Mouse (Mus musculus) retina, postnatal 1 day (tissue): ENCODE data around the gene Ddx5.
"Not testable (repeated sequence)": the region's sequence is repeated elsewhere in the genome, so short reads cannot be mapped to it uniquely, and the experiment has no call there.

Experiments used
- DNase-seq: peaks from one replicate; pipeline ENCODE4 v3.0.0-alpha.2; 2012

Gene Ddx5

DNA sequence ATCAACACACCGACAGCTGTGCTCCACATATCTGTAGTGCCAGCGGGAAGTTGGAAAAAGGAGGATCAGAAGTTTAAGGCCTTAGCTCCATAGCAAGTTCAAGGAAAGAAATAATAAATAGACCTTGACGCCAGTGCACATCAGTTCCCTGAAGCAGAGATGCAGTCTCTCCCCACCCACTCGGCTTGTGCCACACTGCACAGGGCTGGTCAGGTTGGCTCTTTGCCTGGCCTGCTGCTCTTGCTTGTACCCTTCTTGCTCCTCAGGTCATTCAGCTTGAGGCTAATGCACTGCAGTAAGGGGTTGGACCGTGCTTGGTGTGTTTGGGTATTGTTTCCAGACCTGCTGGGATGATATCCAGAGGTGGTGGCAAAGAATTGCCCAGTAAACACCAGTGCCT is 28.5 kb downstream of the Ddx5 start:
- no peak for DNase-seq

DNA sequence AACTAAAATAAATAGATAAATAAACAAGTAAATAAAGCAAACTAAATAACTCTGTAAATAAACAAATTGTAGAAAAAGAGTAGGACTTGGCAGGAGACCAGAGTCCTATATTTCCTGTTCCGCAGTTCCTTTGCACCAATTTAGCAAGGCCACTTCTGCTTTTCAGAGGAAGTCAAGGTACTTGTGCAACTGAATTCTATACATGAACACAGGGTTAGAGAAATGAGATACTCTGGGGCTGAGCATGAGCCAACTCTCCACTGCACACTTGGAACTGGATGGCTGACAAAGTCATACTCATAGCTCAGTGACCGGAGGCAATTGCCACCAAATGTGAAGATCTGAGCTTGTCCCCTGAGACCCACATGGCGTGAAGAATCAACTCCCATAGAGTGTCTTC is 30.0 kb downstream of the Ddx5 start:
- no peak for DNase-seq

- peak; percentile 39 for DNase-seq
Observed at GRCm38 (mm10) chr11:106755583-106755982, 33.4 kb downstream of the Ddx5 start.

DNA sequence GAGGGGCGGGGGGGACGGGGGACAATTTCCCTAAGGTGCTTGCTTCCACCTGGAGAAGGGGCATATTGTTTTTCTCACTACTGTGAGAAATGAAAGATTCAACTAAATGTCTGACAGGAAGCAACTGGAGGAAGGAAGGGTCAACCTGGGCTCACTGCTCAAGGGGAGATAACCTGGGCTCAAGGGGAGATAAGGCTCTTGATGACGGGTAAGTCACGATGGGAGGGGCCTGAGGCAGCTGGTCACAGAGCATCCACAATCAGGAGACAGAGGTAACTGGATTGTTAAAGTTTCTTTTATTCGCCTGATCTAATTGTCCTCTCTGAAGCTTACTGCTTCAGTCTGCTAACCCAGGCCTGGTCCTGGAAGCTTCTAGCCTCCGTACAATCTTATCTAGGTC is 35.7 kb downstream of the Ddx5 start:
- no peak for DNase-seq

DNA sequence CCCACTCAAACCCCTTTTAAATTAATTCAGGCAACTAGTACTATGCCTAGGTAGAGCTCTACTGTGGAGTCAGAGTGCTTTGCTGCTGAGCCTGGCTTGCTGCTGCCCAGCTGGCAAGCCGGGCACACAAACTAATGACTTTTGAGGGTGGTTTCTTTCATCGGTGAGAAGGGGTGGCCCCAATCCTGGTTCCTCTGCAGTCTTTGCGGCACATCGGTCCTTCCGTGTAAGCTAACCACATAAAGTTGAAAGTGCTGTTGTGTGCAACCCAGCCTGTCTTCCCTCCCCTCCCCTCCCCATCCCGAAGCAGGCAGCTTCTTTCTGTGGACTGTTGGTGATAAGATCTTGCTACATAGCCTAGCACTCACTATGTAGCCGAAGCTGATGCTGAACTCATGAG is 36.9 kb downstream of the Ddx5 start:
- no peak for DNase-seq

DNA sequence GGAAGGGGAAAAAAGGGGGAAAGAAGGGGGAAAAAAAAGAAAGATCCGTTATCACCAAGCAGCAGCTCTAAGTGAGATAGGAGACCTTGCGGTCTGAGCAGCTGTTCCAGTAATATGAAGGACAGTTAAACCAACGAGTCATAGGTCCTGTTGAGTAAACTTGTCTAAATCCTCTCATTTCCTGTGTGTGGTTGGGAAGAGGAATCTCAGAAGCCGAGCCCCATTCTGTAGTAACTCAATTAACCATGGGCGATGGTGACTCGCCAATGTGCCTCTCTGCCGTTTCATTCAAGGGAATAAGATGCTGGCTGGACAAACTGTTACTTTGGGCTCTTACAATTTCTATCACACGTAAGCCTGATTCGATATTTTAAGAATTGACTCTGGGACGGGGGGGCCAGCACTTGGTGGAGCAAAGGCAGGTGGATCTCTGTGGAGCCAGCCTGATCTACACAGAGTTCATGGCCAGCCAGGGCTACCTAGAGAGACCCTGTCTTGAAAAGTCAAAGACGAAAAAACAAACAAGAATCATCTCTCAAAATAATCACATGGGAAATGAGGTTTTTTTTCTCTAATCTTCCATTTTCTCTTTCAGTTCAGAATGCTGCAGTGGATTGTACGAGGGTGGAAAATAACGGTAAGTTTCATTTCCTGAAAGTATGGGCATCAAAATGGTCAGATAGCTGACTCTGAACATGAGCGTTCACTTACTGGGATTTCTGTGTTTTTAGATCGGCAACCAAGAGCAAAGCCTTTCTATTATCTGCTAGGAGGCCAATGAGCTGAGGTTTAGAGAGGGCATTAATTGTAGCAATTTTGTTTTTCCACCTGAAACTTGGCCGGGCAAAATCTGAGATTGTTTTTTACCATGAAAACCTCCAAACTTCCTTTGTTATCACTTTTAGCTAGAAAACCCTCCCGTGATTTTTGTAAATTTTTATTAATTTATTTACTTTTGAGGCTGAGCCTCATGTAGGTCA is 37.7 kb downstream of the Ddx5 start, which contains the start of gene Milr1:
Milr1 (plus strand) TSS at position 188 of the 980 bp plus-strand sequence.
- no peak for DNase-seq

DNA sequence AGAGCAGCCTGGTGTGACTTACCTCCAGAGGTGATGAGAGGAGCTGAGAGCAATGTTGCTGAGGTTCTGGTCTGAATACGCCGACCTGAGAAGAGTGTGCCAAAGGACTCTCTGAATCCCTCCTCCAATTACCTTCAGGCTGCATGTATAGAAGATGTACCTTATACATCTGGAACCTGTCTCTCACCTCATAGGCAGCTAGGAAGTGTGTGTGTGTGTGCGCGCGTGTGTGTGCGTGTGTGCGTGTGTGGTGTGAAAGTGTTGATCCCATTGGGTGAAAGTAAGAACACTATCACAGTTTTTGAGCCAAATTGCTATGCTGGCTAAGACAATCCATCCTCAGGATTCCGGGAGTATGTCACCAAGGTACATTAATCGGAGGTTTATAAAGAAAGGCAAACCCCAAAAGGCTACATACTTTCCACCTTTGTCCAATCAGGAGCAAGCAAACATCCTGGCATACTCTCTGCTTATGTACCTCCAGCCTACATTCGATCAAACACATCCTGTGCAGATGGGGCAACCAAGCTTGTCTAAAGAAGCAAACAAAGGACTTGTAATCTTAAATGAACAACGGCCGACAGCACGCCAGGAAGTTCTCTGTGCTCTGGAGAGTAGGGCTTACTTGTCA is 38.7 kb downstream of the Ddx5 start, which contains the start of gene Pecam1:
Pecam1 (minus strand) TSS at position 508 of the 631 bp plus-strand sequence.
- DNase-seq: no peak

- DNase-seq: not testable (repeated sequence)
Observed at GRCm38 (mm10) chr11:106749557-106750120, 39.3 kb downstream of the Ddx5 start.

DNA sequence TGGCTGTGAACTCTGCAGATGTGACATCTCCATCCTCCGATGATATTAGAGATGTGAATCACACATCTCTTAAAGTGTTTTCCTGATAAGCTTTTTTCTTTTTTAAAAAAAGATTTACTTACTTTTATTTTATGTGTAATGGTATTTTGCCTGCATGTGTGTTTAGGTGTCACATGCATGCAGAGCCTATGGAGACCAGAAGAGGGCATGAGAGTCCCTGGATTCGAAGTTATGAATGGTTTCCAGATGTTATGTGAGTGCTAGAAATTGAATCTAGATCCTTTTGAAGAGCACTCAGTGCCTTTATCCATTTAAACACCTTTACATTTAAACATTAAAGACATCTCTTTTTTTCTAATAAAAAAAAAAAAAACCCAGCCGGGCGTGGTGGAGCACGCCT is 44.0 kb downstream of the Ddx5 start:
- no peak for DNase-seq

- peak; percentile 75 for DNase-seq
Observed at GRCm38 (mm10) chr11:106742388-106742841, 46.6 kb downstream of the Ddx5 start.

GRCm38 (mm10) chr11:106741826-106742225 is 47.2 kb downstream of the Ddx5 start:
- DNase-seq: no peak

DNA sequence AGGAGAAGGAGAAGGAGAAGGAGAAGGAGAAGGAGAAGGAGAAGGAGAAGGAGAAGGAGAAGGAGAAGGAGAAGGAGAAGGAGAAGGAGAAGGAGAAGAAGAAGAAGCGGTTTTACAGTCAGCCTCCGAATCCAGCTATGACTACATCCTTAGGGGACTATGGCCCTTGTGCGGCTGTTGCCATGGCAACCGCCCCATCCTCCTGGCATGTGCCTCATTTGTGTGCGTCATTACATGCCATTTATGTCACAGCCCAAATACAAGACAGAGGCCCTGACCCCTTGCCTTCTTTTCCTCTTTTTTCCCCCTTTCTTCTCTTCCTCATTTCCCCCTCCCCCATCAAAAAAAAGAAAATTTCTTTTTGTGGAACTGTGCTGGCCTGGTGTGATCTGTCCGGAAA is 47.8 kb downstream of the Ddx5 start:
- peak; percentile 60 for DNase-seq

- DNase-seq: not testable (repeated sequence)
Observed at GRCm38 (mm10) chr11:106740724-106741123, 48.3 kb downstream of the Ddx5 start.

- DNase-seq: no peak
Observed at GRCm38 (mm10) chr11:106739116-106739515, 49.9 kb downstream of the Ddx5 start.

GRCm38 (mm10) chr11:106737178-106737621 is 51.8 kb downstream of the Ddx5 start:
- DNase-seq: peak; percentile 45

- DNase-seq: peak; percentile 47
Observed at GRCm38 (mm10) chr11:106736614-106737013, 52.4 kb downstream of the Ddx5 start.

DNA sequence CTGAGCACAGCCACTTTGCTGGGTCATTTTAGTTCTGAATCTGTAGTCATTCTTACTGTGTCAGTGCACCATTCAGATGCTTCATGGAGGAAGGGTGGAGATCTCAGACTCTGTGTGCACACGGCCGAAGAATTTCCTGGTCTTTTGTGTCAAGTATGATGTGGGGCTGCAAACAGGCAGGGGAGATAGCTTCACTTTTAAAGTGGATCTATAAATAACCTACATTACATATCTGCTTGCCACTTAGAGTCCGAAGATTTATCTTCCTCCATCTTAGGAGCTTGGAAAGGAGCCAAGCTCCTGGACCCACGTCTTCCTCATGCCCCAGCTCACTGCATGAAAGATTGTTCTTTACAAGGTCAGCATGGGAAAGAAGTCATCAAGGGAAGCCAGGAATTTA is 58.3 kb downstream of the Ddx5 start:
- no peak for DNase-seq
